Mouse (Mus musculus) testis, adult 2 months (tissue): ENCODE data around the gene Rps27rt.

Source experiments
- CTCF ChIP-seq: fragments of 200-500 bp; IDR thresholded peaks from 2 replicates; pipeline ENCODE4 v1.5.1; 2012; ENCODE audit warnings: low read depth, mild to moderate bottlenecking, inconsistent platforms, low read length, moderate library complexity; ENCODE audit not compliant: control insufficient read depth, insufficient read depth, insufficient replicate concordance
- POLR2A ChIP-seq: fragments of 200-500 bp; IDR thresholded peaks from 2 replicates; pipeline ENCODE4 v1.6.1; 2012; ENCODE audit warnings: low read depth, mild to moderate bottlenecking, inconsistent platforms, low read length, moderate library complexity; ENCODE audit not compliant: control insufficient read depth

- no peak for TF ChIP-seq CTCF
- TF ChIP-seq POLR2A: no peak
Observed at GRCm38 (mm10) chr9:114933037-114933722, 49.4 kb downstream of the Rps27rt start.
